ENCODE assay signal across 26 mouse cellular contexts in the genomic region with DNA sequence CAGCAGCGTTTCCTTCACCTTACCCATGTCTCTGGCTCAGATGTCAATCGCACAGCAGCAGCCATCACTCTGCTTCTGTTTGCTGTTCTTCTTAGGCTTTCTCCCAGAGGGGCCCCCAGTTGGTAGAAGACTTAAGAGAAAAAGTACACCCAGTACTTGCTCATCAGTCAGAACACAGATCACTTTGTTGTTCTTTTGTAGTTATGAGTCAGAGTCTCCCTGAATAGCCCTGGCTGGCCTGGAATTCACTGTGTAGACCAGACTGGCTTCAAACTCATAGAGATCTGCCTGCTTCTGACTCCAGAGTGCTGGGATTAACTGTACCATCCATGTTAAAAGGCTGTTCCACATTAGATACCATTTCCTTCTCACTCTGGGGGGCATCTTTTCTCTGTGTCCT. TPM values are rescaled to one million over a fixed set of nuclear protein-coding genes. Genes with fewer than 3 reads are reported as not detected.
A peak's percentile ranks its signal among the peaks of the same experiment; 100 is the strongest.
DNase-seq lines count a peak whose midpoint lies in the region; ATAC-seq and TF ChIP-seq lines count a peak whose summit lies in the region.
"Had no signal": no experiment of that assay in that cellular context is flagged by ENCODE, and none has a peak within 500 bp of the region (broad histone marks: within the 10 kb centered on the region; RNA-seq: fewer than 3 reads in every experiment).

No protein-coding gene starts in this region.

- no peak overlapping the region for H3K4me2 ChIP-seq in hindbrain, postnatal 0 days (ENCODE audit: low read depth, low read length)
- H3K4me2 ChIP-seq: embryonic facial prominence, embryonic 13.5 days; hindbrain, embryonic 13.5 days; intestine, embryonic 15.5 days had no signal

- no peak overlapping the region for H3K9ac ChIP-seq in hindbrain, postnatal 0 days (replicated peaks; ENCODE audit: low read length)
- H3K9ac ChIP-seq: embryonic facial prominence, embryonic 13.5 days; hindbrain, embryonic 13.5 days; intestine, embryonic 15.5 days had no signal

- TF ChIP-seq CTCF in hindbrain, postnatal 0 days (IDR thresholded peaks at IDR 0.05; ENCODE audit: low read depth), result no peak

- peaks cover 49% of the 10 kb centered on the region for H3K4me1 ChIP-seq in hindbrain, embryonic 10.5 days (replicated peaks)
- H3K4me1 ChIP-seq in hindbrain, postnatal 0 days (ENCODE audit: insufficient read depth, low read length), result no peaks in the 10 kb centered on the region
- H3K4me1 ChIP-seq: embryonic facial prominence, embryonic 13.5 days had no signal

- peaks cover 53% of the 10 kb centered on the region for H3K36me3 ChIP-seq in hindbrain, embryonic 10.5 days
- H3K36me3 ChIP-seq in hindbrain, postnatal 0 days (ENCODE audit: insufficient read depth, low read length), result no peaks in the 10 kb centered on the region
- H3K36me3 ChIP-seq: embryonic facial prominence, embryonic 13.5 days; G1E; heart, embryonic 10.5 days; hindbrain, embryonic 13.5 days; intestine, embryonic 15.5 days had no signal

- no peak for DNase-seq in hindbrain, embryonic 10.5 days (ENCODE audit: low spot score)
- no peak for DNase-seq in hindbrain, postnatal 0 days (ENCODE audit: low spot score)
- peak; percentile 80 for DNase-seq in Muller cell, postnatal 12 days (ENCODE audit: inconsistent ontology term)
- peak; percentile 60 for DNase-seq in brain, adult 2 months (ENCODE audit: low read depth, low spot score)
- DNase-seq in left cerebral cortex, postnatal 10 days (ENCODE audit: extremely low spot score in 1 of 2, low spot score in 2 of 2), result no peak
- DNase-seq: adrenal gland, adult 2 months; adrenal gland, postnatal 25 days; B cell, adult 2 months; cerebellum, adult 11-12 months; cerebellum, adult 9-10 months; cerebellum, postnatal 25 days; gastrocnemius, adult 2 months; gastrocnemius, postnatal 25 days; heart, postnatal 10 days; heart, postnatal 4 days; kidney, adult 18-20 months had no signal

- ATAC-seq in hindbrain, postnatal 0 days, result no peak
- no peak for ATAC-seq in cerebellum, adult (ENCODE audit: insufficient number of reproducible peaks, low FRiP score, low TSS enrichment)
- ATAC-seq: activated CD4-positive, CD25-positive, alpha-beta regulatory T cell, adult 4 months; CD4-positive, CD25-positive, alpha-beta regulatory T cell, adult 4 months; forebrain, embryonic 14.5 days; intestine, embryonic 15.5 days; Patski had no signal

- no peak overlapping the region for H3K4me3 ChIP-seq in hindbrain, embryonic 10.5 days
- no peak overlapping the region for H3K4me3 ChIP-seq in hindbrain, postnatal 0 days (ENCODE audit: low read length)
- H3K4me3 ChIP-seq: embryonic facial prominence, embryonic 13.5 days; gastrocnemius, adult 2 months; heart, embryonic 10.5 days; hindbrain, embryonic 13.5 days; intestine, embryonic 15.5 days had no signal

- no peaks in the 10 kb centered on the region for H3K9me3 ChIP-seq in hindbrain, embryonic 10.5 days
- H3K9me3 ChIP-seq in hindbrain, postnatal 0 days (ENCODE audit: low read length), result no peaks in the 10 kb centered on the region
- H3K9me3 ChIP-seq: embryonic facial prominence, embryonic 13.5 days; G1E; heart, embryonic 10.5 days; hindbrain, embryonic 13.5 days; intestine, embryonic 15.5 days had no signal

- no peaks in the 10 kb centered on the region for H3K27me3 ChIP-seq in hindbrain, embryonic 10.5 days (ENCODE audit: insufficient read depth, poor library complexity, severe bottlenecking)
- no peaks in the 10 kb centered on the region for H3K27me3 ChIP-seq in hindbrain, postnatal 0 days (ENCODE audit: insufficient read depth, low read length)
- H3K27me3 ChIP-seq: embryonic facial prominence, embryonic 13.5 days; hindbrain, embryonic 13.5 days; intestine, embryonic 15.5 days; Patski had no signal

- intact Hi-C loops in left cerebral cortex, postnatal 10 days (cut with DNase I), result no loop called here

- H3K27ac ChIP-seq in hindbrain, embryonic 10.5 days, result peak overlapping the region; percentile 89
- no peak overlapping the region for H3K27ac ChIP-seq in hindbrain, postnatal 0 days
- H3K27ac ChIP-seq: embryonic facial prominence, embryonic 13.5 days; gastrocnemius, adult 2 months; heart, embryonic 10.5 days; hindbrain, embryonic 13.5 days; intestine, embryonic 15.5 days had no signal

- WGBS in hindbrain, embryonic 10.5 days, result 50% methylated on average over 2 of the region's 2 CpGs
- WGBS in hindbrain, postnatal 0 days, result 42% methylated on average over 2 of the region's 2 CpGs

RNA-seq across cellular contexts. Expression of gene Greb1, which starts 12.1 kb away (rescaled TPM):
- polyA plus RNA-seq in hindbrain, embryonic 10.5 days (2016; fragmentation: Nextera tagmentation; extraction: Ambion mirVana), result 19.0 and 28.1 TPM in 2 replicates
- 0.86 and 2.1 TPM in 2 replicates for total RNA-seq in hindbrain, postnatal 0 days (2014; rRNA removed)
- 0.32 and 0.33 TPM in 2 replicates for polyA plus RNA-seq in hindbrain, postnatal 0 days (2015; fragmentation: Nextera tagmentation; extraction: Ambion mirVana)
- total RNA-seq in left cerebral cortex, postnatal 10 days (2021), result 1 to 10 TPM in 1 of 2 experiments, under 1 TPM in 1; 0.41 to 1.2 TPM
- polyA plus RNA-seq: G1E had no signal

RNA-seq across cellular contexts. Expression of gene E2f6, which starts 22.2 kb away (rescaled TPM):
- 65.4 TPM in 2 replicates for polyA plus RNA-seq in hindbrain, embryonic 10.5 days (2016; fragmentation: Nextera tagmentation; extraction: Ambion mirVana)
- total RNA-seq in hindbrain, postnatal 0 days (2014; rRNA removed), result 21.2 and 27.5 TPM in 2 replicates
- 20.0 and 21.3 TPM in 2 replicates for polyA plus RNA-seq in hindbrain, postnatal 0 days (2015; fragmentation: Nextera tagmentation; extraction: Ambion mirVana)
- total RNA-seq in left cerebral cortex, postnatal 10 days (2021), result 10 to 100 TPM; 22.0 to 22.8 TPM

Comparison
In these comparisons a context has a peak if more than half of its experiments do, and no peak if none do; other contexts are left out.
1. DNase-seq: peak in Muller cell, postnatal 12 days (single experiment) and brain, adult 2 months (single experiment); none in hindbrain, embryonic 10.5 days (single experiment), hindbrain, postnatal 0 days (single experiment) and left cerebral cortex, postnatal 10 days (0 of 2).